Mouse (Mus musculus) kidney, postnatal 36 days (tissue): ENCODE measurements around the gene Zic5.
A peak's percentile ranks its signal among the peaks of the same experiment; 100 is the strongest.

ENCODE experiments used
- DNase-seq, 2 experiments: peaks; one replicate each; pipeline ENCODE4 v3.0.0; 2021 to 2022; ENCODE audit warnings: mixed read lengths in 2 of 2

Gene Zic5

GRCm38 (mm10) chr14:122464763-122465741 is at the start of gene Zic5:
Gene Zic5, minus strand, starts transcription at chr14:122465677.
- DNase-seq: no peak

DNA sequence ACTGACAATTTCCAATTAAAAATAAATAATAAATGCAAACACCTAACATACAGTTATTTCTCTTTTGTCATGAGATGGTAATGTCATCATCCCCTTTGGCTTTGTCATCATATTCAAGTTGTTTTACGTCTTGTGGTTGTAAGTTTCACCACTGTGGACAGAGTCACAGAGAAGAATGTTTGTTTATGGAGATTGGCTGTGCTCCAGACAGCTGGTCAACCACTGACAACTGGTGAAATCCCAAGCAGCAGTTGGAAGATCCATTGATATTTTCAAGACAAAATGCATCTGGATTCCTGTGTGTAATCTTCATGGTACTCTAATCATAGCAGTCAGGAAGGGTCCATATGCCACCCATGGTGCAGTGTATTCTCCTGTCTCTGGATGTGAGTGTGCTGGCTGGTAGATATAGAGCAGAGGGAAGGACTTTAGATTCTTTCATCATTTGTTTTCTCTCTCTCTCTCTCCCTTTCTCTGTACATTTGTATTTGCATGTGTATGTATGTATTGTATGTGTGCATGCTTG is 48.1 kb upstream of the Zic5 start:
- DNase-seq: no peak

DNA sequence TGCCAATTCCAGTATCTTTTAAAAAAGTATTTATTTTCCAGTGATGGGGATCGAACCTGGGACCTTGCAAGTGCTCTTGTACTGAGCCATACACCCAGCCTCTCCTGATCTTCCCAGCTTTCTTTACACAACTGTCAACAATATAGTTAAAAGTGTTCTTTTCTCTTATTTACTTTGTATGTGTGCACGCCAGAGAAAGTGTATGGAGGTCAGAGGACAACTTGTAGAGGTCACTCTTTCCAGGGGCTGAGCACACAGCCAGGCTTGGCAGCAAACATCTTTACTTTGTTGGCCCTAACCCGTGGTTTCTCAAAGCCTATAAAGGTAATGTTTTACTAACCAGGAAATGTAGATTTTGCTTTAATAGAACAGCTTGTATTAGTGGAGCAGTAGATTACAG is 46.0 kb upstream of the Zic5 start:
- peak in 1 of 2 experiments; percentile 38 for DNase-seq

DNA sequence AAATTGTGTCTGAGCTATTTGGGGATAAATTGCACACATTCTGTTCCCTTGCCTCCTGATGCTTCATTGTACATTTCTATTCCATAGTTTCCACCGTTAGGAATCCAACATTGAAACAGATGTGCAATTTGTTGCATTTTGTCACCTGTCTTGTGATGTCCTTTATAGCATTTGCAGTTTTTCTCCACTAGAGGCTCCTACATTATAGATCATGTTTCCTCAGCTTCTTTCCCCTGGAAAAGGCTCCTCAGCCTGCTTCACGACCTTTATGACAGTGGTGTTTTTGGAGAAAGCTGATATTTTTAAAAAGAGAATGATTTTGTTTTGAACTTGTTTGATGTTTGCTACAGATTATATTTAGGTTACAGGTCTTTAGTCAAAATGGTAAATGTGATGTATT is 43.6 kb upstream of the Zic5 start:
- peak in 1 of 2 experiments; percentile 26 for DNase-seq

DNA sequence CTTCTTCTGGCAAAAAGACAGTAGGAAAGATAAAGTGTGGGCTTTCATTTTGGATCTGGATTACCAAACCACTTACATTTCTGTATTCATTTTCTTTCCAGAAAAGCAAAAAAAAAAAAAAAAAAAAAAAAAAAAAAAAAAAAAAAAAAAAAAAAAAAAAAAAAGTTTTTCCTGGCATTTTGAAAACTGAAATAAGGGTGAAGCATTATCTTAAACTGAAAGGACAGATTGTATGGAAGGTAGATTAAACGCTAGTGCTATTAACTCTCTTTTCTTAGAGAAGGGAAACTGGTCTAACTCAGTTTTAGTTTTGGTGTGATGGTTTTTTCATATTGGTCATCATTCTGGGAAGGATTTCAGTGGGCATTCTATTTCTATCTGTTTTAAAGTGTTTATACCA is 26.5 kb upstream of the Zic5 start:
- no peak for DNase-seq

- no peak for DNase-seq
Observed at GRCm38 (mm10) chr14:122491521-122491920, 26.0 kb upstream of the Zic5 start.

DNA sequence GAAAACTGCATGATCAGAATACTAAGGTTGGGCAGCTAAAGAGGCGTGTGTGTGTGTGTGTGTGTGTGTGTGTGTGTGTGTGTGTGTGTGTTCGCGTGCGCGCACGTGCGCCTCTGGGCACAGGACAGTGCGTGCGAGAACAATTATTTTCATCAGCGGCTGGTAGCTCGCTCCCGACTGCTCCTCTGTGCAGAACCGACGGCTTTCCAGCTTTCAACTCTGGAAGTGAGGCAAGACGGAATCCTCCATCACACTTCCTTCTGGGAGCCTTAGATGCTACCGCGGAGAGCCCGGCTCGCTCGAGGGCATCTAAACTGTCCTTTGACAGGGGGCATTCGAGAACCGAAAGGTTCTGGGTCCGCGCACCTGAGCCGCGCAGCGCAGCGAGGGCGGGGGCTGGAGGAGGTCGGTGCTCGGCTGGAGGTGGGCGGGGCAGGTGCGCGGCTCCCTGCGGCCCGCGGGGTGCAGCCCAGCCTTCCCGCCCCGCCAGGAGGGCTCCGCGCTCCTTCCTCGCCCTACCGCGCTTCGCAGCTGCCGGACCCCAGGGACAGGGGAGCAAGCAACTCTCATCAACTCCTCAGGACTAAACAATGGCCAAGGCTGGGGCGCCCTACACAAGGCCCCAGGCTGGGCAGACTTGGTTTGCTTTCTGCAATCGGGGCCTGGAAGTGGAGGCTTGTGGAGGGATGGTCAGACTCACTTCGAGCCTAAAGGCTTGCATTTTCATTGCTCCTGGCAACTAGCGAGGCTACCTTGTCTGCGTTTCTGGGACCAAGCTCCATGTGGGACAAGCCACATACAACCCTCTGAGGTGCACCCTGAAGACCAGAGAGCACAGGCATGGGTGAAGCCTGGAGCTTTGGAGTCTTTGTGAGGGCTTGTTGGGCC is 25.2 kb upstream of the Zic5 start, which contains the start of gene Gm10837:
TSS of gene Gm10837 (plus strand) at position 146 of the 888 bp plus-strand sequence.
- DNase-seq: no peak

DNA sequence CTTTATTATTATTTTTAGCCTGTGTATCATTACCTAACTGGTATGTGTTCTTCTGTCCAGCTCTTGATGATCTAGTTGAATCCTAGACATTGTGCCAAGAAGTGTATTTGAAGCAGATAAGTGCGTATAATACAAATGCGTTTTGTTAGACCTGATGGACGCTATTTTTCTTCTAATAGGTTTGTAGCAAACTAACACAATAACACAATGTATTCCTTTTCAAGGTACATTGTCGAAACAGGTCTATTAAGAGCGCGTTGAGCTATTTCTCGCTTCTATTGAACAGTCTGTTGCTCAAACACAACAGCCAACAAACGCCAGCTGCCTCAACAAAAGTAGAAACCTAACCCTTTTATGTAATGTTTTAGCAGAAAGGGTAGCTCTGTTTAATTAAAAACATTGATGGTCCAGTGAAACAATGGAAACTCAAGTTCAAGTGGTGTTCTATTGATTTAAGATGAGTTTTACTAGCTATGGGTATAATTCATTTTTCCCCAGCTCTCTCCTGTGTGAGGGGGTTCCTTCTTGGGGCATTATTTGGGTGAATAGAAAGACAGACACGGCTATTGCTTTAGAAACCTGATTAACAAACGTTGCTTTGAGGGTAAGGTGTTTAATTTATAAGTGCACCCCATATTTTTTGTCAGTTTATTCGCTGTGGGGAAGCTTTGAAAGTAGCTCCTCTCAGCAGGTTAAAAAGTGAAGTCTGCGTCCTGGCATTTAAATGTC is 24.4 kb upstream of the Zic5 start:
- no peak for DNase-seq

DNA sequence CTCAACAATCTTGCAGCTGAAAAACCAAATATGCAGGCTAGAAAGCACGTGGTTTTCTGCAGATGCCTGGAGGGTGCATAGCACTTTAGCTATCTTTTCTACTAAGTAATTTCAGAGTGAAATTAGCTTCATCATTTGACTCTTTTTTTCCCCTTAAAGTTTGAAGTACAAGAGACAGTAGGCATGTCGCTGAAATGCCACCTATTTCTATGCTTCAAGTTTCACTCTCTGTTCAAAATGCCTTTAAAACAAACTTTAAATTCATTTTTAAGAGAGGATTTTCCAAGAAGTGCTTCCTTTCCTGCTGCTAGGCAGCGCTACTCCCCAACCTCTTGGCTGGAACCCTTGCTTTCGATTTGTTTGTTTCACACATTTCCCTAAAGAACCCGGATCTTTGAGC is 23.6 kb upstream of the Zic5 start:
- DNase-seq: no peak

- DNase-seq: no peak
Observed at GRCm38 (mm10) chr14:122487366-122487765, 21.9 kb upstream of the Zic5 start.

DNA sequence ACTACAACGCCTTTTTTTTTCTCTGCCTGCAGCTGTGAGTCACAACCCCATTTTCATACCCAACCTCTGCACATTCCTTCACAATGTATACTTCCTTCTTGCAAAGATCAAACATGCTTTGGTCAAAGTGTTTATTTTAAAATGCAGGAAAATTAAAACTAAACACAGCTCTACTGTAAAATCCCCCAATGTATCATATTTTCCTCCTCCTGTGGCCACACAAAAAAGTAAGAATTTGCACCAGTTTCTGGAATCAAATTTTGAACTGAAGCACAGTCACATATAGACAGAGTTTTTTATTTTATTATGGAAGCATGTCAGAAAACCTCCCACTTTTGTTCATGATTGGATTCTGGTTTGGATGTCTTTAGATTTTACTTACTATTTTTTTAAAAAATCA is 21.1 kb upstream of the Zic5 start:
- no peak for DNase-seq

GRCm38 (mm10) chr14:122485635-122486181 is 20.2 kb upstream of the Zic5 start:
- DNase-seq: no peak

DNA sequence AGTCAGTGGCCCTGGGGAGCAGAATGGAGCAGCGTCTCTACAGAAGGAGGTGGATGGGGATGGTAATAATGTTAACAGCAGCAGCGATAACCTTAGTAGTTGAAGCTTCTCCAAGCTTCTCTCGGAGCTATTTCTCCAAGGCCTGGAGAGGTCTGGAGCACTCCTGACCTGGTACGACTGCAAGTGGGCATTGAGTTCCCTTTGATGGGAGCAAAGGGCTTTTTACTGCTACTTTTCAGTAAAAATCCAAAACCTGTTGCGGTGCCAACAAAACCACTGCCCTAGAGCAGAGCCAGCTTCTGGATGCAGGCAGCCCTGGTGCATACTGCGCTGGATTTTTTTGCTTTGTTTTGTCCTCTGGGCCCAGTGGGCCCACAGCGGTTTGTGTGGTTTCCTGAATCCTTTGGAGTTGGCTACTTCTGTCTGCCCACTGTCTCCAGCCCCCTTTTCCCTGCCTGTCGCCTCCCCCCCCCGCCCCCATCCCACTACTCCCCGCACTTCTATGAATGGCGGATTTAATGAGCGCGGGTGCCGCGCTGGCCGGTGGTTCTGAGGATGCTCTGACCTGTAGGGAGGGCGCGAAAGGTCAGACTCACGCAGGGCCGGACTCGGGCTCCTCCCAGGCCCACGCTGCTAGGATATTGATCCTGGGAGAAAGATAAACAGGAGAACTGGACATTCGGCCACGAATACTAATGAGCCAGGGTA is 19.5 kb upstream of the Zic5 start:
- DNase-seq: no peak

- no peak for DNase-seq
Observed at GRCm38 (mm10) chr14:122484458-122484843, 19.0 kb upstream of the Zic5 start.

GRCm38 (mm10) chr14:122483556-122484421 is 18.3 kb upstream of the Zic5 start:
- no peak for DNase-seq

DNA sequence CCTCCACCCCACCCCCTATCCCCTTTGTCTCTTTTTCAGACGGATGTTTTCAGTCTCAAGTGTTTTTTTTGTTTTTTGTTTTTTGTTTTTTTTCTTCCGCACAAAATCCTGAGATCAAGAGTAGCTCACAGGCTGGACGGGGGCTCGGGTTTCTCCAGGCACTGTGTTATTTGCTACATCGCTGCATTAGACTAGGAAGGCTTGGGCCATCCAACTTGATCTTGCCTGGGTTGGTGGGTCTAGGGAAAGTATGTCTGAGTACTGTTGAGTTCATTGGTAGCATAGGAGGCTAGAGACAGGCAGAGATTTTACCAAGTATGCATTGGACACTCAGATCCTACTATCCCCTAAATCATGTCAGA is 17.5 kb upstream of the Zic5 start:
- DNase-seq: no peak

GRCm38 (mm10) chr14:122482081-122483023 is 16.9 kb upstream of the Zic5 start:
- DNase-seq: no peak

- no peak for DNase-seq
Observed at GRCm38 (mm10) chr14:122481181-122481580, 15.7 kb upstream of the Zic5 start.

DNA sequence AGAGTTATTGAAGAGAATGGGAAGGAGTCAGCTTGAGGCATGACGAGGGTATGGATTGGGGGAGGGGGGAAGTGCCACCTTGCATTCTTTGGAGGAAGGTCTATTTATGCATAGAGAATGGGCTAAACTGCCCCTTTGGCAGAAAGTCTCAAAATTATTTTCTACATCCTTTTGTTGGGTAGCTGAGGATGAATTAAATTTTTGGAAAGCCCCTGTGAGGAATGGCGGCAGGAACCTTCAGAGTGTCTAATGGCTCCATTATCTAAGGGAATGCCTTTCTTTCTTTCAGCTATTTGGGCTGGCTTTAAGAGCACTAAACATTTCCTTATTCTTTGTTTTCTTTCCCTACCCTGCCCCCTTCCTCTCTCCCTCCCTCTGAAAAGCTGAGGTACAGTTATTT is 14.9 kb upstream of the Zic5 start:
- DNase-seq: no peak
